Mouse (Mus musculus): ENCODE results near the gene Aspg.

DNA sequence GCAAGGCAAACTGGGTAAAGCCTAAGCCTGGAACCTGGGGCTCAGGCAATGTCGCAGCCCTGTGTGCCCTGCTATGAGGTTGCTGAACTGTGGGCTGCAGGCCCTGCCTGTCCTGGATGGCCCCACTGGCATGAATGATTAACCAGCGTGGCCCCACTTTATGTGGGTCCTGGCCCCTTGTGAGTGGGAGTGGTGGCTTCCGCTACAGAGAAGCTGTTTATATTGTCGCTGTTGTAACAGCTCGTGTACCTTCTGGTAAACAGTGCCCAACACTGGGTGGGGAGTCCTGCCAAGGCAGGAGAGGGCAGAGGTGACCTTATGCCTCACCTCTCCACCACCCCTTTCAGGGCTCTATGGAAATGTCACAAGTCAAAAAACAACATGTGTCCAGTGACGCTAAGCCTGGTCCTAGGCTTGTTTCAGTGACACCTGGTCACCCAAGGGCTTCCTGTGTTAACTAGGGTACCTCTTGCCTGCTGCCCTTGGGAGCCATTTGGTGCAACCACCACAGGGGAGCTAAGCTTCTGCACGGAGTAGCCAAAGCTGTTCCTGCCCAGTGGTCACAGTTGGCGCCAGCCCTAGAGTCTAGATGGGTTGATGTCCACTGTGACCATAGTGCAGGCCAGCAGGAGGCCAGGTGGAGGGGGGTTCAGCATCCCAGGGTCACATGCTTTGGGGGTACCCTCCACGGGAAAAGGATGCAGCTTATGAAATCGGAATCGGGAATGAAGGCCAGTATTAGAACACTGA lies 2.4 kb downstream of the Aspg start:
- no peak for TF ChIP-seq ZC3H11A (IDR thresholded peaks at IDR 0.05; ENCODE audit: borderline replicate concordance, low read depth, low read length)
- no peak for TF ChIP-seq HCFC1 (IDR thresholded peaks at IDR 0.05; ENCODE audit: borderline replicate concordance, insufficient read depth, low read length)
